Mouse (Mus musculus) bone marrow macrophage, adult 2 months (primary cell): ENCODE measurements at regions not wholly inside any gene's neighbourhood (a gene's known extent, or its start where the extent isn't known, plus 50 kb on each side); places are given as distances from the start of the nearest gene placed in this dataset.

Experiments
- CTCF ChIP-seq: IDR thresholded peaks from 2 replicates; pipeline ENCODE4 v1.5.1; 2012; ENCODE audit warnings: low read depth, mild to moderate bottlenecking, low read length, moderate library complexity
- POLR2A ChIP-seq: IDR thresholded peaks from 2 replicates; pipeline ENCODE4 v1.6.1; 2012; ENCODE audit warnings: mild to moderate bottlenecking, low read depth, low read length, borderline replicate concordance

GRCm38 (mm10) chr11:114231841-114232240, 165.0 kb upstream of the Sdk2 start:
- no peak for TF ChIP-seq CTCF
- no peak for TF ChIP-seq POLR2A
